Mouse (Mus musculus) hindbrain, postnatal 0 days (tissue): Measurements from ENCODE around the gene Glcci1. TPM values are rescaled to one million over a fixed set of nuclear protein-coding genes. Genes with fewer than 3 reads are reported as not detected.

Experiments used
- ATAC-seq: fragments of 200-750 bp; cut with Nextera tagmentation; 2 replicates; pipeline ENCODE4 v1.8.0; 2017; ENCODE audit warnings: mild to moderate bottlenecking, moderate TSS enrichment, moderate library complexity
- DNase-seq: peaks from one replicate; pipeline ENCODE4 v3.0.0-alpha.2; 2015; ENCODE audit warnings: low spot score
- H3K27ac ChIP-seq: fragments of 300-500 bp; sonication (generic); 2 replicates; pipeline ENCODE4 v1.5.1; 2014; ENCODE audit warnings: mild to moderate bottlenecking
- H3K27me3 ChIP-seq: fragments of 300-500 bp; sonication (generic); 2 replicates; pipeline ENCODE4 v1.6.1; 2014; ENCODE audit warnings: low read length, mixed read lengths; ENCODE audit not compliant: insufficient read depth
- H3K36me3 ChIP-seq: fragments of 300-500 bp; sonication (generic); 2 replicates; pipeline ENCODE4 v1.6.1; 2014; ENCODE audit warnings: low read length, mixed read lengths; ENCODE audit not compliant: insufficient read depth
- H3K4me1 ChIP-seq: fragments of 300-500 bp; sonication (generic); 2 replicates; pipeline ENCODE4 v1.6.1; 2014; ENCODE audit warnings: antibody characterized with exemption, low read length, mixed read lengths; ENCODE audit not compliant: insufficient read depth
- H3K4me2 ChIP-seq: fragments of 300-500 bp; sonication (generic); 2 replicates; pipeline ENCODE4 v1.6.1; 2014; ENCODE audit warnings: low read depth, mild to moderate bottlenecking, low read length, moderate library complexity, mixed read lengths
- H3K4me3 ChIP-seq: fragments of 300-500 bp; sonication (generic); 2 replicates; pipeline ENCODE4 v1.5.1; 2014; ENCODE audit warnings: low read length
- H3K9ac ChIP-seq: fragments of 300-500 bp; sonication (generic); replicated peaks from 2 replicates; pipeline ENCODE4 v1.6.1; 2014; ENCODE audit warnings: mild to moderate bottlenecking, low read length, moderate library complexity, mixed read lengths
- H3K9me3 ChIP-seq: fragments of 300-500 bp; sonication (generic); 2 replicates; pipeline ENCODE4 v1.6.1; 2016; ENCODE audit warnings: low read length, mixed read lengths
- CTCF ChIP-seq: IDR thresholded peaks from 2 replicates; pipeline ENCODE4 v1.5.1; 2016; ENCODE audit warnings: antibody characterized with exemption, control low read depth, low read depth
- WGBS: fragments of 180-500 bp; shearing (Covaris S2); extraction: QIAGEN DNeasy Blood & Tissue Kit; methylation state at CpG from one replicate; pipeline ENCODE4 v1.1.7; 2014; 5-methylcytosine and 5-hydroxymethylcytosine counted together
- polyA plus RNA-seq: library from polyadenylated mRNA; unstranded; fragments of >200 nt; fragmentation: Nextera tagmentation; extraction: Ambion mirVana; gene quantifications from 2 replicates; pipeline ENCODE4 v1.2.1, GENCODE M21; 2015
- total RNA-seq: library from RNA; depleted of rRNA; stranded (reverse); fragments of >200 nt; gene quantifications from 2 replicates; pipeline ENCODE4 v1.2.3, GENCODE M21; 2014

Glcci1 gene
- total and polyA plus RNA-seq, 2 experiments from 2014 or later, result 5.8 to 23.1 TPM

DNA sequence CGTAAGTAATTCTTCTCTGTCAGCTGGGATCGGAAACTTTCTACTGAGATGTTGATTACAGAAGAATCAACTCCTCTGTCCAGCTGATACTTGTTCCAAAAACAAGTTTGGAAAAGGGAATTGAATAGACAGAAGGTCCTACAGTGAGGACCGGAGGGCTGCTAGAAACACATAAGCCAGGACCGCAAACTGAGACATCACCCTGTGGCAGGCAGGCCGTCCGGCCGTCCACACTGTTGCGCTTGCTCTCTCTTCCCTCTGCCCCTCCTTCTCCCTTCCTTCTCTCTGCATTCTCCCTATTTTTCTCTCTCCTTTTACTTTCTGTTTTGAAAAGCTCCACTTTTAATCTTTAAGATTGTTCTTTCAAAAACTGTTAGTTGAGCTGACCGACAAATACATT is 82.3 kb downstream of the Glcci1 start:
- no peaks in the 10 kb centered on the region for H3K36me3 ChIP-seq
- no peak for ATAC-seq
- H3K9me3 ChIP-seq, result no peaks in the 10 kb centered on the region
- no peak for TF ChIP-seq CTCF
- no peak for DNase-seq
- H3K9ac ChIP-seq, result no peak overlapping the region
- WGBS, result 91% methylated on average over 9 of the region's 9 CpGs
- no peaks in the 10 kb centered on the region for H3K4me1 ChIP-seq
- H3K4me2 ChIP-seq, result no peak overlapping the region
- H3K4me3 ChIP-seq, result no peak overlapping the region
- H3K27ac ChIP-seq, result no peak overlapping the region
- H3K27me3 ChIP-seq, result no peaks in the 10 kb centered on the region

- Histone ChIP-seq H3K9me3 (no peaks in the 10 kb centered on the region), H3K27ac (no peak overlapping the region), H3K36me3 (no peaks in the 10 kb centered on the region), H3K4me3 (no peak overlapping the region), H3K4me2 (no peak overlapping the region), H3K9ac (no peak overlapping the region), H3K27me3 (no peaks in the 10 kb centered on the region), H3K4me1 (no peaks in the 10 kb centered on the region)
- ATAC-seq (no peak), DNase-seq (no peak)
- no peak for TF ChIP-seq CTCF
- WGBS, result 80% methylated on average over 2 of the region's 2 CpGs
Measured at GRCm38 (mm10) chr6:8617369-8617768, 108.0 kb downstream of the Glcci1 start.

- H3K36me3 ChIP-seq, result no peaks in the 10 kb centered on the region
- no peaks in the 10 kb centered on the region for H3K4me1 ChIP-seq
- H3K4me3 ChIP-seq, result no peak overlapping the region
- TF ChIP-seq CTCF, result no peak
- no peaks in the 10 kb centered on the region for H3K9me3 ChIP-seq
- H3K4me2 ChIP-seq, result no peak overlapping the region
- no peaks in the 10 kb centered on the region for H3K27me3 ChIP-seq
- H3K9ac ChIP-seq, result no peak overlapping the region
- 72% methylated on average over 4 of the region's 4 CpGs for WGBS
- DNase-seq, result no peak
- peak; percentile 61; the same call in 1 of the 2 replicates for ATAC-seq
- H3K27ac ChIP-seq, result no peak overlapping the region
Measured at GRCm38 (mm10) chr6:8619582-8620350, 110.4 kb downstream of the Glcci1 start.

GRCm38 (mm10) chr6:8623045-8623444 is 113.6 kb downstream of the Glcci1 start:
- Histone ChIP-seq H3K36me3 (no peaks in the 10 kb centered on the region), H3K4me3 (no peak overlapping the region), H3K4me1 (no peaks in the 10 kb centered on the region), H3K9me3 (no peaks in the 10 kb centered on the region), H3K9ac (no peak overlapping the region), H3K27me3 (no peaks in the 10 kb centered on the region), H3K27ac (no peak overlapping the region), H3K4me2 (no peak overlapping the region)
- whole genome bisulfite sequencing, result 75% methylated on average over 3 of the region's 3 CpGs
- ATAC-seq, result no peak
- TF ChIP-seq CTCF, result no peak
- DNase-seq, result no peak

- TF ChIP-seq CTCF, result no peak
- 90% methylated on average over 8 of the region's 8 CpGs for WGBS
- ATAC-seq, result no peak
Measured at GRCm38 (mm10) chr6:8628226-8628625, 118.8 kb downstream of the Glcci1 start.

GRCm38 (mm10) chr6:8628715-8629267 is 119.4 kb downstream of the Glcci1 start:
- Histone ChIP-seq H3K4me3 (no peak overlapping the region), H3K4me2 (no peak overlapping the region), H3K9me3 (no peaks in the 10 kb centered on the region), H3K4me1 (no peaks in the 10 kb centered on the region), H3K27ac (no peak overlapping the region), H3K9ac (no peak overlapping the region), H3K27me3 (no peaks in the 10 kb centered on the region), H3K36me3 (peaks cover 6% of the 10 kb centered on the region; the same call in 1 of the 2 replicates)
- DNase-seq (no peak), ATAC-seq (no peak)
- no peak for TF ChIP-seq CTCF
- 75% methylated on average over 7 of the region's 7 CpGs for WGBS

More at GRCm38 (mm10) chr6:8628226-8628625, 118.8 kb downstream of the Glcci1 start:
- Histone ChIP-seq H3K27me3 (no peaks in the 10 kb centered on the region), H3K4me1 (no peaks in the 10 kb centered on the region), H3K27ac (no peak overlapping the region), H3K36me3 (peaks cover 6% of the 10 kb centered on the region; the same call in 1 of the 2 replicates), H3K4me3 (no peak overlapping the region), H3K9me3 (no peaks in the 10 kb centered on the region), H3K9ac (no peak overlapping the region), H3K4me2 (no peak overlapping the region)
- DNase-seq, result no peak

DNA sequence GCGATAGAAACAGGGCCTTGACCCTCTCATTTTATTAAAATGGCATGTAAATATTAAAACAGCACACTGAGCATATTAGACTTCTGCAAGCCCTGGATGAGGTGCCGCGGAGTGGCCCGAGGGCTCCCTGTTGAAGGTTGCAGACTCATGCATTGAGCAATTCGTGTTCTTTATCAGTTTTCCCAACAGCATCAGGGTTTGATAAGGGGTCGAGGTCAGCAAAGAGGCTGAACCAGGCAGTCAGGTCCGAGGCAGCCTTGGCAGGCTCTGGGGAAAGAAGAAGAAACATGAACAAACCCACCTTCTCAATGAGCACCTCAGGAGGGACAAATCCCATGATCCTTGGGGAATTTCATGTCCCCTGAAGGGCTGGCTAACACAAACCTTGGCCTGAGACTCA is 121.1 kb downstream of the Glcci1 start:
- Histone ChIP-seq H3K4me1 (no peaks in the 10 kb centered on the region), H3K9ac (no peak overlapping the region), H3K36me3 (peaks cover 6% of the 10 kb centered on the region; the same call in 1 of the 2 replicates), H3K27me3 (no peaks in the 10 kb centered on the region), H3K4me2 (no peak overlapping the region), H3K27ac (no peak overlapping the region), H3K9me3 (no peaks in the 10 kb centered on the region), H3K4me3 (no peak overlapping the region)
- ATAC-seq (no peak), DNase-seq (no peak)
- TF ChIP-seq CTCF, result no peak
- WGBS, result 85% methylated on average over 7 of the region's 7 CpGs
